Mouse (Mus musculus): ENCODE measurements around the gene Tmem156.

The Tmem156 gene

DNA sequence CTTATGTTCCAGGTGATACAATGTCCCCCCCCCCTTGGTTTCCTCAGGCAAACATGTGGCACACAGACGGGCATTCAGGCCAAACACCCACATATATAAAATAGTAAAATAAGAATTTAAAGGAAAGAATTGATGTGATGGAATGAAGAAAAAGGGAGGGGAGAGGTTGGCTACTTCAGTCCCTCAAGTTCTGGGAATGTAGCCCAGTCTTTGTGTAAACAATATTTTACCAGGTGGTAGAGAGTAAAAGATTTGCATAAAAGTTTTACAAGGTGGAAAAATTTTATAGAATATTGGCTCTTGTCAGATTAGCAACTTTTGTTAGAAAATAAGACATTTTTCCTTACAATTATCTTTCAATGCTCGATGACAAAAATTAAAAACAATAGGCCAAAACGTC lies 4.9 kb upstream of the Tmem156 start:
- DNase-seq (ENCODE audit: low read depth, low spot score): no peak

DNA sequence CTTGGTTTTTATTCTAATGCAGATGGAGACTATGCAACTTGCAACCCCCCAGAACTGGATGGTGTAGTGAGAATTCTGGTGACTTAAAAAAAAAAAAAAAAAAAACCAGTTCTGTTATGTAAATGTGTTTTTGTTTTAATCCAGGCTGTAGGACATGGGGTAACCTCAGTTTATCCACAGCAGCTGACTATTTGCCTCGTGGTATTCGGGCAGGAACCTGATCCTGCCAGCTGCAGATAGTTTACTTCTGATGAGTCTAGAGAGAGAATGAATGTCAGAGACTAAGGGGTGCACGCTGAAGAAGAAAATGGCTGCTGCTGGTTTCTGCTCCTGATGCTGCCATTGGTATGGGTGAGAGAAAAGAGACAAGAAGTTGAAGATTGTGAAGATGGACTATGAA lies 4.2 kb upstream of the Tmem156 start:
- no peak for DNase-seq (ENCODE audit: low read depth, low spot score)

GRCm38 (mm10) chr5:65094902-65095545 lies 3.1 kb upstream of the Tmem156 start:
- DNase-seq (ENCODE audit: low read depth, low spot score): no peak

DNA sequence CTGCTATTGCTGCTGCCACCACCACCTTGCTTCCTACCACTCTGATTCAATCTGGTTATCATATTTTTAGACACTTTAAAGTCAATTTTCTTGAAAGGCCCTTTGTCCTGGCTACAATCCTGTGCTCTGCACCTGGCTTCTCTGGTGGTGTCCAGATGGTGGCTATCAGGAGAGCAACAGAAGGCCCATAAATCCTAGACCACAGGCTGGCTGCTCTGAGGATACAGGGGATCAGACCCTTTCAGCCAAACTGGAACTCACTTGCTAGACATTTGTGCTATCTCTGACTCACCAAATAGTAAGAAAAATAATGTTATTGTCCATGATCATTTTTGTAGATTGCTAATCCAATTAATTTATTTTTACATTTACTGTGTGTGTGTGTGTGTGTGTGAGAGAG lies 1.8 kb upstream of the Tmem156 start:
- no peak for DNase-seq (ENCODE audit: low read depth, low spot score)

DNA sequence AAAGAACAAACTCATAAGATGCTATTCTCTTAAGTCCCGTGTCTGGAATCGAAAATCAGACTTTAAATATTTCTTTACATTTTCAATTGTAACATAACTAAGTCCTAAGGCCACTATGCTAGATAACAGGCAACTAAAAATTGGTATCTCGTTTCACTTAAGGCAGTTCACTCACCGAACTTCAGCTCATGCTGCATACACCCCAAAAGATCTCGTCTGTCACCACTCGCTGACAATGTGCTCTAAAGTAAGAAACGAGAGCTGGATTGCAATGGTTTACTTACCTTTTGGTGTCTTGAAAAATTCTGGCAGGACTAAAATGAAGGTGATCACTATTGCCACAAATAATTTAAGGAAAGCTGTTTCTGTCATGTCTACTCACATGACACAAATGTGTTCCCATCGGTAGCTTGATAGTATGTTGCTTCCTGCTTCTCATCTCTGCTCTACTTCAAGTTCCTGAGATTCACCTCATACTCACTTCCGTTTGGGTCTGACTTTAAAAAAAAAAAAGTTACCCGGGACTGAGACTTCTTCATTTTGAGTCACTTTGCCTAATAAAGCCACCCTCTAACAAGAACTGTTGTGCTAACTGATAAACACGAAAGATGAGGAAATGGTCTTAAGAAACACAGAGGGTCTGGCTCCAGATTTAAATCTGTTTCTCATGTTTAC lies 611 bp downstream of the Tmem156 start:
- no peak for DNase-seq (ENCODE audit: low read depth, low spot score)

DNA sequence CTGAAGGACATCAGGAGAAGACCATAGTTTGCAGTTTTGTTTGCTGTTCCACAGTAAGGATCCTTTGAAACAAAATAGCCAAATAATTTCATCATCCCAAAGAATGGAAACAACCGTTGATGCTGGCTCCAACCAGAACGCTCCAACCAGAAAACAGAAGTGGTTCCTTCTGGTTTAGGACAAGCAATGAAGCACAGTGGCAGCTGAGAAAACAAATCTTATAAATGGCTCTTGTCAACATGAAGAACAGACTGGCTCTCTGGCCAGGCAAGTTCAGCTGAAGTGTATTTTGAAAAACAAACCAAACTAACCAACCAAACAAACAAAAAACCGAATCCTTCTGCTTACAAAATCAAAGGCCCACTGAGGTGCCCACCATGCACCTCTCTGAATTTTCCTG lies 2.2 kb downstream of the Tmem156 start:
- no peak for DNase-seq (ENCODE audit: low read depth, low spot score)

- no peak for DNase-seq (ENCODE audit: low read depth, low spot score)
These were observed 5.4 kb downstream of the Tmem156 start for GRCm38 (mm10) chr5:65086522-65086921.

GRCm38 (mm10) chr5:65081836-65082235 lies 10.1 kb downstream of the Tmem156 start:
- no peak for DNase-seq (ENCODE audit: low read depth, low spot score)

- DNase-seq (ENCODE audit: low read depth, low spot score): no peak
These were observed 12.1 kb downstream of the Tmem156 start for GRCm38 (mm10) chr5:65079881-65080280.

DNA sequence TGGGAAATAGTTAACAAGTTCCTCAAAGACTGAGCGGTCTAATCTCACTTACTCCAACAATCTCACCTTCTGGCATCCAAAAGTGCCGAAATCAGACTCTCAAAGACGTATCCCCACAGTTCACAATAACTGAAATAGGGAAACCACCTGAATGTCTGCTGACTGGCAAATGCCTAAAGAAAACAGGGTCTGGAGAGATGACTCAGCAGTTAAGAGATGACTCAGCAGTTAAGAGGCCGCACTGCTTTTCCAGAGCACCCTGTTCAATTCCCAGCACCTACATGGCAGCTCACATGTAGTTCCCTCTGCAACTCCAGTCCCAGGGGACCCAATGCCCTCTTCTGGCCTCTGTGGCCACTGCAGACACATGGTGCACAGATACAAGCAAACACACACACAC lies 13.9 kb downstream of the Tmem156 start:
- peak; percentile 48 for DNase-seq (ENCODE audit: low read depth, low spot score)

DNA sequence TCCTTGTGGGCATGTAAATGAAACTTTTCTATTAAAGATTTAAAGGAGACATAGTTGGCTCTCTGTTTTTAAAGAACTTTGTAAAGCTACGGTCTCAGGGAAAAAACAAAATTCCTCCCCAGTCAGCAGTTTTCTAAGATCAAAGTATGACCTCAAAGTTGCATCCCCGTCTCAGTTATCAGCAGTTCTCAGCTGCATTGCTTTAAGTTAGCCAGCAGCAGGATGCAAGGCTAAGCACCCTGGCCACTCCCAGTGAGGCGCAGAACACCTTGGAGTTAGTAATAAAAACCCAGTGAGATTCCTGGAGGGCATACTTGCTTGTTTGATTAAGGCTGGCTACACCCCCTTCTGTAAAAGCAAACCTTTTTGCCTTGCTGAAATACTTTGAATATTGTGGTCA lies 15.2 kb downstream of the Tmem156 start:
- no peak for DNase-seq (ENCODE audit: low read depth, low spot score)

- DNase-seq (ENCODE audit: low read depth, low spot score): no peak
These were observed 15.8 kb downstream of the Tmem156 start for GRCm38 (mm10) chr5:65076087-65076486.

DNA sequence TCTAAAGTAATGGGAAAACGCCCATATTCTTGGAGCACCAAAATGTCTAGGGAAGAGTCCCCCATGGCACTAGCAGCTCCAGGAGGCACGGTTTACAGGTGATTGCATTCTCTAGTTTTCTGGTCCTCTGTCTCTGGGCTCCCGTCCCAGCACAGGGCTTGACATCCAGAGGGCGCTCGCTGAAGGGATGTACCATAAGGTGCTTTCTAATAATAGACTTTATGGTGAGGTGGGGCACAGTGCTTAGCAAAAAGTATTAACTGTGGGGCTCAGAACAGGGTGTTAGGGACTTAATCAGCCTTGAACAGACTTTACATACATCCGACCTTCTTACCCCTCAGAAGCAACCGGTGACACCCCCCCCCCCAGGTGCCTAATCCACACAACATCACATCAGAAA lies 17.2 kb downstream of the Tmem156 start:
- no peak for DNase-seq (ENCODE audit: low read depth, low spot score)

DNA sequence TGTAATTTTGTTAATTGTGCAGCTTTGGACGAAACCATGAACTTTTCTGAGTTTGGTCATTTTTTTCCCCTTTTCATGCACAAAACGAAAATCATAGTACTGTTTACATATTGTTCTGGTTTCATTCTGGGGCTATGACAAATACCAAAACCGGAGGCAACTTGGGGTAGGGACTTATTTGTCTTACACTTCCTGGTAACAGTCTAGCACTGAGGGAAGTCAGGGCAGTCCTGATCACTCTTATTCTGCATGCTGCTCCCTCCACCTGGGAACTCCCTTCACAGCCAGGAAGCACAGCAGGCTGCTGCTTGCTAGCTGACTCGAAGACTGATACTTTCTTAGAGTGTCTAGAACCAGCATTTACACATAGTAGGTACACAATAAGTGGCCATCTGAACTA lies 18.7 kb downstream of the Tmem156 start:
- no peak for DNase-seq (ENCODE audit: low read depth, low spot score)

GRCm38 (mm10) chr5:65071689-65072118 lies 20.2 kb downstream of the Tmem156 start:
- DNase-seq (ENCODE audit: low read depth, low spot score): no peak

DNA sequence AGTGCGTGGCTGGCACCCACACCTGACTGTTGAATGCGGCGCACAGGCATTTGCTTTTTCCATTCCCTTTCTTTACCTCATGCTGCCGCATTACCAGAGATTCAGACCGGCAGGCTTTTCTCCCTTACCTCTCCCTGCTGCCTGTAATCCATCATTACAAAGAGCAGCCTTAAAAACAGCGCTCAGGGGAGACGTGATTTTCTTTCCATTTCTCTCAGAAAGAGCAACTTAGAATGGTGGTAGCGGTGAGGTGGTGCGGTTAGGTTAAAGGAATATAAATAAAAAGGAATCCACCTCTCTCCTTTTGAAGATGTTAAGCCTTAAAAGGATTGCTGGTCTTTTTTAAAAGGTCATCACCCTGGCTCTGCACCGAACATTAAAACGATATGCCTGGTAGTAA lies 22.1 kb downstream of the Tmem156 start:
- no peak for DNase-seq (ENCODE audit: low read depth, low spot score)

GRCm38 (mm10) chr5:65068166-65068565 lies 23.8 kb downstream of the Tmem156 start:
- no peak for DNase-seq (ENCODE audit: low read depth, low spot score)

GRCm38 (mm10) chr5:65063266-65063665 lies 28.7 kb downstream of the Tmem156 start:
- no peak for DNase-seq (ENCODE audit: low read depth, low spot score)

- no peak for DNase-seq (ENCODE audit: low read depth, low spot score)
These were observed 29.7 kb downstream of the Tmem156 start for GRCm38 (mm10) chr5:65062236-65062635.

DNA sequence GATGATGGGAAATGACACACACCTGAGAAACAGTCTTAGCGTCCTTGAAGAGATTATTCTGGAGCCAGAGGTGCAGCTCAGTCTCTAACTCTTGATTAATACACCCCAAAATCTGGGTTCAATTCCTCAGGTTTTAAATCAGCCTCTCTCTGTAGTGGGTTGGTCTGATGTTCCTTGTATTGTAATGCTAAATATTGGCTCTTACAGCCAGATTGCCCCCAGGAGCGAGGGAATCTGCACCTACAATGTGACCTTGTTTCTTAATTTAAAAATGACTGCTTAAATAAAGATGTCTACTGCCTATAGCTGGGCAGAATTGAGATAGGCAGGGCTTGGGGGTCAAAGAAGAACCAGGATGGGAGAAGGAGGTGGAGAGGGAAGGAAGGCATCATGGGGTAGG lies 32.1 kb downstream of the Tmem156 start:
- peak; percentile 63 for DNase-seq (ENCODE audit: low read depth, low spot score)

DNA sequence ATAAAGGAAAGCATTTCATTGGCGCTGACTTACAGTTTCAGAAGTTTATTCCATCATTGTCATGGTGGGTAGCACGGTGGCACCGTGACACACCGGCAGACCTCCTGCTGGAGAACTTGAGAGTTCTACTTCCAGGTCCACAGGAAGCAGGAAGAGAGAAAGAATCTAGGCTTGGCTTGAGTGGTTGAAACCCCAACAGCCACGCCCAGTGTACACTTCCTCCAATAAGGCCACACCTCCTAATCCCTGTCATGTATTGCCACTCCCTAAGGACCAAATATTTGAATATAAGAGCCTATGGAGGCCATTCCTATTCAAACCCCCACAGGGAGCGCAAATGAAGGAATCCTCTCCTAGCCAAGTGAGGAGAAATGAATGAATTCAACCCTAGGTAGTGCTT lies 34.3 kb downstream of the Tmem156 start:
- peak; percentile 92 for DNase-seq (ENCODE audit: low read depth, low spot score)

DNA sequence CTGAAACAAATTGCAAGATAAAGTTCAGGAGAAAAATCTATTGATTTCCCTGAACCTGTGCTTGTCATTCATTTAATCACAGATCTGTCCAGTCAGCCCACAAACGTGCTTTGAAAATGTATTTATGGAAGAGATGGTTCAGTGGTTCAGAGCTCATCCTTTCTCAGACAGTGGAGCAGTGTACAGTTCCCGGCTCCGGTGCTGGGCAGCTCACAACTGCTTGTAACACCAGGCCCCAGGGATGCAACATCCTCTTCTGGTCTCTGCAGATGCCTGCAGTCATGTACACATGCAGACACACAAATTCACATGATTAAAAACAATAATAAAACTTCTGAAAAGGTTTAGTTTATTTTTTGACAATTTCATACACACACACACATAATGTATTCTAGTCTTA lies 40.4 kb downstream of the Tmem156 start:
- DNase-seq (ENCODE audit: low read depth, low spot score): no peak

DNA sequence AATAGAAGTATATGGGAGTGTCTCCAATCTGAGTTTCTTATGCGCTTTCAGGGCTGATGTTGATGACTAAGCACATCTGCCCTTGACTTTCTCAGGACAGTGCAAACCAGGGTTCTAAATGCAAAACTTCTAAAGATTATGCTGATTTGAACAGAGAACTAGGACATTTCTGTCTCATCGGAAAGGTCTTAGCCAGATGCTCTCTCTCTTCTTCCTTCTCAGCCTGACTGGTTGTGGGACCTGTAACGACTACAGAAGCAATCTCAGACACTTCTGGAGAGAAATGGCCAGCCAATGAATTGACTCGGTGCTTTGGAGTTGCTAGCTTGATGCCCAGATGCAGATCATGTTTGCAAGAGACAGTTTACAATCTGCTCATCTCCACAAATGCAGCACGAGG lies 42.1 kb downstream of the Tmem156 start:
- DNase-seq (ENCODE audit: low read depth, low spot score): no peak
